Mouse (Mus musculus): ENCODE measurements around the gene Tada2a. TPM values are rescaled to one million over a fixed set of nuclear protein-coding genes. Genes with fewer than 3 reads are reported as not detected.

The Tada2a gene
- total and polyA plus RNA-seq, 3 experiments = 4.6 to 6.4 (median 6.2) TPM

- no peak overlapping the region for H3K27ac ChIP-seq
- H3K27me3 ChIP-seq (ENCODE audit: control insufficient read depth, insufficient read depth, low read length) = no peaks in the 10 kb centered on the region
- H3K9ac ChIP-seq (ENCODE audit: low read depth, low read length) = no peak overlapping the region
- H3K36me3 ChIP-seq (ENCODE audit: control insufficient read depth, insufficient read depth, low read length) = no peaks in the 10 kb centered on the region
- intact Hi-C loops (cut with DNase I) = no loop called here
- H3K4me1 ChIP-seq (ENCODE audit: control insufficient read depth, insufficient read depth, low read length) = no peaks in the 10 kb centered on the region
- TF ChIP-seq POLR2A (IDR thresholded peaks at IDR 0.05; ENCODE audit: insufficient read depth, low read depth, low read length) (no peak), EP300 (IDR thresholded peaks at IDR 0.05; ENCODE audit: insufficient read depth, low read depth, low read length) (no peak), CTCF (IDR thresholded peaks at IDR 0.05) (no peak)
- DNase-seq = no peak
- no peak overlapping the region for H3K4me3 ChIP-seq
- 87% methylated on average over 14 of the region's 14 CpGs for WGBS
- H3K79me2 ChIP-seq (replicated peaks; ENCODE audit: control insufficient read depth, insufficient read depth, low read length) = no peaks in the 10 kb centered on the region
These were observed 86.3 kb downstream of the Tada2a start for GRCm38 (mm10) chr11:84042808-84043762.

DNA sequence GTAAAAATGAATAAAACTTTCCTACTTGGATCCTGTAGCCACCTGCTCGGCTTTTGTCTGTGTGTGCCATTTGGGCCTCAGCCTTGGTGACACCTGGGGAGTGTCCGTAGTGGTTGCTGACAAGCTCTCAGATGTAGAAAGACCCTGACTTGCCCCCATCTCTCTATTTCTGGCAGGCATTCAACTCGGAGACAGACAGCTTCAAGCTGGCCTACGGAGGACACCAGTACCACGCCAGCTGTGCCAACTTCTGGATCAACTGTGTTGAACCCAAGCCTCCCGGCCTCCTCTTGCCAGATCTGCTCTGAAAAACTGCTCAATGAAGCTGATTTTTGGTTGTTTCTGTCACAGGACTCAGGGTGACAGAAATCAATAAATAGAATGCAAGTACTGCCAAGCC is 88.8 kb downstream of the Tada2a start:
- intact Hi-C loops (cut with DNase I) = no loop called here
- no peaks in the 10 kb centered on the region for H3K36me3 ChIP-seq (ENCODE audit: control insufficient read depth, insufficient read depth, low read length)
- H3K79me2 ChIP-seq (replicated peaks; ENCODE audit: control insufficient read depth, insufficient read depth, low read length) = no peaks in the 10 kb centered on the region
- 88% methylated on average over 6 of the region's 6 CpGs for WGBS
- TF ChIP-seq CTCF (IDR thresholded peaks at IDR 0.05) (no peak), EP300 (IDR thresholded peaks at IDR 0.05; ENCODE audit: insufficient read depth, low read depth, low read length) (no peak), POLR2A (IDR thresholded peaks at IDR 0.05; ENCODE audit: insufficient read depth, low read depth, low read length) (no peak)
- DNase-seq = no peak
- H3K9ac ChIP-seq (ENCODE audit: low read depth, low read length) = no peak overlapping the region
- no peak overlapping the region for H3K4me3 ChIP-seq
- no peaks in the 10 kb centered on the region for H3K27me3 ChIP-seq (ENCODE audit: control insufficient read depth, insufficient read depth, low read length)
- no peak overlapping the region for H3K27ac ChIP-seq
- no peaks in the 10 kb centered on the region for H3K4me1 ChIP-seq (ENCODE audit: control insufficient read depth, insufficient read depth, low read length)

- Histone ChIP-seq H3K9ac (ENCODE audit: low read depth, low read length) (no peak overlapping the region), H3K4me1 (ENCODE audit: control insufficient read depth, insufficient read depth, low read length) (peaks cover 5% of the 10 kb centered on the region), H3K36me3 (ENCODE audit: control insufficient read depth, insufficient read depth, low read length) (no peaks in the 10 kb centered on the region), H3K27me3 (ENCODE audit: control insufficient read depth, insufficient read depth, low read length) (no peaks in the 10 kb centered on the region), H3K79me2 (replicated peaks; ENCODE audit: control insufficient read depth, insufficient read depth, low read length) (no peaks in the 10 kb centered on the region; the same call in 1 of the 2 replicates), H3K4me3 (no peak overlapping the region), H3K27ac (no peak overlapping the region)
- intact Hi-C loops (cut with DNase I) = loop anchor here (5.0 kb wide), 1 partner anchor 246 kb away; no protein-coding TSS in a partner anchor
- TF ChIP-seq EP300 (IDR thresholded peaks at IDR 0.05; ENCODE audit: insufficient read depth, low read depth, low read length) (no peak), POLR2A (IDR thresholded peaks at IDR 0.05; ENCODE audit: insufficient read depth, low read depth, low read length) (no peak)
- no peak for DNase-seq
- WGBS = 91% methylated on average over 5 of the region's 5 CpGs
These were observed 95.7 kb downstream of the Tada2a start for GRCm38 (mm10) chr11:84033671-84034070.

- no peaks in the 10 kb centered on the region for H3K27me3 ChIP-seq (ENCODE audit: control insufficient read depth, insufficient read depth, low read length)
- peaks cover 5% of the 10 kb centered on the region for H3K4me1 ChIP-seq (ENCODE audit: control insufficient read depth, insufficient read depth, low read length)
- no peaks in the 10 kb centered on the region for H3K36me3 ChIP-seq (ENCODE audit: control insufficient read depth, insufficient read depth, low read length)
- H3K4me3 ChIP-seq = no peak overlapping the region
- WGBS = 59% methylated on average over 5 of the region's 5 CpGs
- no peak overlapping the region for H3K27ac ChIP-seq
- intact Hi-C loops (cut with DNase I) = loop anchor here (5.0 kb wide), 1 partner anchor 245 kb away; no protein-coding TSS in a partner anchor
- no peak for DNase-seq
- H3K9ac ChIP-seq (ENCODE audit: low read depth, low read length) = no peak overlapping the region
- no peak for TF ChIP-seq POLR2A (IDR thresholded peaks at IDR 0.05; ENCODE audit: insufficient read depth, low read depth, low read length)
- no peak for TF ChIP-seq EP300 (IDR thresholded peaks at IDR 0.05; ENCODE audit: insufficient read depth, low read depth, low read length)
- TF ChIP-seq CTCF (IDR thresholded peaks at IDR 0.05) = no peak
- H3K79me2 ChIP-seq (replicated peaks; ENCODE audit: control insufficient read depth, insufficient read depth, low read length) = no peaks in the 10 kb centered on the region; the same call in 1 of the 2 replicates
These were observed 96.8 kb downstream of the Tada2a start for GRCm38 (mm10) chr11:84032559-84032958.

DNA sequence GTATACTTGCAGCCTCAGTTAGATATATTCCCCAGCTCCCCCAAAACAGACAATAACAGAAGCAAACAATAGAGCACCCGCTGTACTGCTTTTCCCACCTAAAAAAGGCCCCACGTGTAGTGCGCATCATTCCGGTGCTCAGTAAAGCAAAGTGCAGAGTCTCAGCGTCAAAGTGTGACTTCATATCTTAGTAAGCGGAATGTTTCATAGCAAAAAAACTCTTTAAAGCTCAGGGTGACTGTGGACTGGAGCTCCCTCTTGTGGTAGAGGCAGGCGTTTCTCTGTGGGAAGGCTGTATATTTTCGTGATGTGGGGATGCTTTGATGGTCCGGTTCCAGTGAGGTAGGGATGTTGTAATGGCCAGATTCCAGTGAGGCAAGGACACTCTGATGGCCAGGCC is 97.4 kb downstream of the Tada2a start:
- intact Hi-C loops (cut with DNase I) = loop anchor here (5.0 kb wide), 1 partner anchor 245 kb away; no protein-coding TSS in a partner anchor
- Histone ChIP-seq H3K27ac (no peak overlapping the region), H3K27me3 (ENCODE audit: control insufficient read depth, insufficient read depth, low read length) (no peaks in the 10 kb centered on the region), H3K9ac (ENCODE audit: low read depth, low read length) (no peak overlapping the region), H3K79me2 (replicated peaks; ENCODE audit: control insufficient read depth, insufficient read depth, low read length) (no peaks in the 10 kb centered on the region; the same call in 1 of the 2 replicates), H3K4me3 (no peak overlapping the region), H3K36me3 (ENCODE audit: control insufficient read depth, insufficient read depth, low read length) (no peaks in the 10 kb centered on the region; the same call in 1 of the 2 replicates), H3K4me1 (ENCODE audit: control insufficient read depth, insufficient read depth, low read length) (peaks cover 7% of the 10 kb centered on the region)
- 67% methylated on average over 9 of the region's 9 CpGs for WGBS
- peak; percentile 11 to 33 for DNase-seq
- TF ChIP-seq EP300 (IDR thresholded peaks at IDR 0.05; ENCODE audit: insufficient read depth, low read depth, low read length) (0 out of 2 replicates have a peak, but pooled peaks have one; percentile 20), POLR2A (IDR thresholded peaks at IDR 0.05; ENCODE audit: insufficient read depth, low read depth, low read length) (no peak), CTCF (IDR thresholded peaks at IDR 0.05) (peak; percentile 83)

Other genes starting within 250 kb of the Tada2a start
- gene Ddx52, start 187.5 kb downstream of the Tada2a start, total RNA-seq (2021) = 1 to 10 TPM; 8.9 to 9.9 TPM
- gene Ddx52, start 187.5 kb downstream of the Tada2a start, polyA plus RNA-seq (2012; rRNA removed) = 3.3 and 6.2 TPM in 2 replicates
- 10 to 100 TPM; 23.7 to 28.1 TPM for gene Synrg, start 165.2 kb downstream of the Tada2a start, total RNA-seq (2021)
- 12.2 and 18.0 TPM in 2 replicates for gene Synrg, start 165.2 kb downstream of the Tada2a start, polyA plus RNA-seq (2012; rRNA removed)
- gene Dusp14, start 60.3 kb downstream of the Tada2a start, total RNA-seq (2021) = under 1 TPM; 0.34 to 0.48 TPM
- 1.2 and 3.5 TPM in 2 replicates for gene Dusp14, start 60.3 kb downstream of the Tada2a start, polyA plus RNA-seq (2012; rRNA removed)
- gene Acaca, start 72 bp upstream of the Tada2a start, total RNA-seq (2021) = 10 to 100 TPM; 19.4 to 20.0 TPM
- 25.0 and 25.9 TPM in 2 replicates for gene Acaca, start 72 bp upstream of the Tada2a start, polyA plus RNA-seq (2012; rRNA removed)
- not detected for gene Gm11437, start 37.9 kb upstream of the Tada2a start, total RNA-seq (2021)
- not detected in 2 replicates for gene Gm11437, start 37.9 kb upstream of the Tada2a start, polyA plus RNA-seq (2012; rRNA removed)